Mouse (Mus musculus): ENCODE data around the gene Samhd1.

Samhd1 gene

GRCm38 (mm10) chr2:157099532-157100318 is 35.3 kb downstream of the Samhd1 start:
- DNase-seq (ENCODE audit: low spot score) = no peak

- DNase-seq (ENCODE audit: low spot score) = no peak
Measured at GRCm38 (mm10) chr2:157095005-157095755, 39.9 kb downstream of the Samhd1 start.

GRCm38 (mm10) chr2:157092024-157092423 is 43.0 kb downstream of the Samhd1 start:
- no peak for DNase-seq (ENCODE audit: low spot score)

- DNase-seq (ENCODE audit: low spot score) = no peak
Measured at GRCm38 (mm10) chr2:157087536-157088317, 47.3 kb downstream of the Samhd1 start.

- no peak for DNase-seq (ENCODE audit: low spot score)
Measured at GRCm38 (mm10) chr2:157086796-157087195, 48.3 kb downstream of the Samhd1 start, which contains the start of gene Tldc2. TSS of gene Tldc2 (plus strand) at chr2:157087055.

- no peak for DNase-seq (ENCODE audit: low spot score)
Measured at GRCm38 (mm10) chr2:157084831-157085585, 50.1 kb downstream of the Samhd1 start.

GRCm38 (mm10) chr2:157081960-157082359 is 53.1 kb downstream of the Samhd1 start:
- DNase-seq (ENCODE audit: low spot score) = no peak

GRCm38 (mm10) chr2:157081331-157081730 is 53.7 kb downstream of the Samhd1 start:
- DNase-seq (ENCODE audit: low spot score) = no peak

- no peak for DNase-seq (ENCODE audit: low spot score)
Measured at GRCm38 (mm10) chr2:157079701-157080180, 55.3 kb downstream of the Samhd1 start.

- peak; percentile 75 for DNase-seq (ENCODE audit: low spot score)
Measured at GRCm38 (mm10) chr2:157078793-157079700, 56.0 kb downstream of the Samhd1 start, which contains the start of gene Soga1. TSS of gene Soga1 (minus strand) at chr2:157079254.

- no peak for DNase-seq (ENCODE audit: low spot score)
Measured at GRCm38 (mm10) chr2:157078059-157078792, 56.8 kb downstream of the Samhd1 start.

GRCm38 (mm10) chr2:157077641-157078058 is 57.4 kb downstream of the Samhd1 start:
- peak; percentile 66 for DNase-seq (ENCODE audit: low spot score)

- DNase-seq (ENCODE audit: low spot score) = no peak
Measured at GRCm38 (mm10) chr2:157077160-157077559, 57.9 kb downstream of the Samhd1 start.

- DNase-seq (ENCODE audit: low spot score) = no peak
Measured at GRCm38 (mm10) chr2:157076585-157076984, 58.5 kb downstream of the Samhd1 start.

- no peak for DNase-seq (ENCODE audit: low spot score)
Measured at GRCm38 (mm10) chr2:157075685-157076084, 59.4 kb downstream of the Samhd1 start.

GRCm38 (mm10) chr2:157075226-157075625 is 59.8 kb downstream of the Samhd1 start:
- no peak for DNase-seq (ENCODE audit: low spot score)

GRCm38 (mm10) chr2:157074772-157075171 is 60.3 kb downstream of the Samhd1 start:
- no peak for DNase-seq (ENCODE audit: low spot score)

GRCm38 (mm10) chr2:157074186-157074724 is 60.8 kb downstream of the Samhd1 start:
- no peak for DNase-seq (ENCODE audit: low spot score)

- DNase-seq (ENCODE audit: low spot score) = no peak
Measured at GRCm38 (mm10) chr2:157073378-157074052, 61.5 kb downstream of the Samhd1 start.

Measured in testis, postnatal 14 days (tissue).